Comparison of ENCODE assay signal across 16 mouse cellular contexts in the genomic region with DNA sequence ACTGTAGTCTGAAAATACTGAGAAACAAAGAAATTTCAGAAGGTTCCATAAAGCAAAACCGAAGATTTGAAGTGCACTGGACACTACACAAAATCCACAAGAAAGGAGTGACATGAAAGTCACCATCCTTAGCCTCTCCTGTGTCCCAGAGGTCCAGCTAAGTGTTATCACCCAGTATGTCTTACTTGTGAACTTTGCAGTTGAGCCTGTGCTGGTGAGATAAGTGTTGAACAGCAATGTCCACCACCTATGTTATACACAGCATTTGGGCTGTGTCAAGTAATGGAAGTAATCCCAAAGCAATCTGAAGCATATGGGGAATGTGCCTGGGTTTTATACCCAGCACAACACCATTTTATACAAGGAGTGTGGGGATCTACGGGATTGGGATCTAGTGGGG.
"Had no signal": no experiment of that assay in that cellular context is flagged by ENCODE, and none has a peak within 500 bp of the region (broad histone marks: within the 10 kb centered on the region; RNA-seq: fewer than 3 reads in every experiment).

No protein-coding gene starts in this region.

- ATAC-seq: intestine, embryonic 16.5 days had no signal

- H3K9ac ChIP-seq: limb, embryonic 15.5 days; lung, embryonic 14.5 days; neural tube, embryonic 13.5 days had no signal

- H3K4me2 ChIP-seq: limb, embryonic 15.5 days; lung, embryonic 14.5 days; neural tube, embryonic 13.5 days had no signal

- H3K36me3 ChIP-seq: midbrain, embryonic 10.5 days had no signal

- H3K4me1 ChIP-seq: limb, embryonic 15.5 days; midbrain, embryonic 10.5 days; neural tube, embryonic 13.5 days had no signal

- H3K27me3 ChIP-seq: limb, embryonic 15.5 days; neural tube, embryonic 13.5 days had no signal

- H3K9me3 ChIP-seq: limb, embryonic 15.5 days; midbrain, embryonic 10.5 days; neural tube, embryonic 13.5 days had no signal

- H3K4me3 ChIP-seq: limb, embryonic 15.5 days; midbrain, embryonic 10.5 days; neural tube, embryonic 13.5 days had no signal

- DNase-seq: kidney, adult 2 months; kidney, postnatal 36 days; layer of hippocampus, adult 9-11 months; layer of hippocampus, postnatal 36 days; lung, embryonic 14.5 days; lung, postnatal 10 days; lung, postnatal 4 days; midbrain, embryonic 14.5 days; right cerebral cortex, postnatal 14 days; thymus, adult 2 months; thymus, postnatal 36 days had no signal

- H3K27ac ChIP-seq: kidney, postnatal 0 days; limb, embryonic 15.5 days; midbrain, embryonic 10.5 days; neural tube, embryonic 13.5 days had no signal
